Mouse (Mus musculus): ENCODE results near the gene Brix1. TPM values are rescaled to one million over a fixed set of nuclear protein-coding genes. Genes with fewer than 3 reads are reported as not detected.

Brix1 gene
- polyA plus RNA-seq, 1 experiment from 2014 or later = 92.6 TPM

DNA sequence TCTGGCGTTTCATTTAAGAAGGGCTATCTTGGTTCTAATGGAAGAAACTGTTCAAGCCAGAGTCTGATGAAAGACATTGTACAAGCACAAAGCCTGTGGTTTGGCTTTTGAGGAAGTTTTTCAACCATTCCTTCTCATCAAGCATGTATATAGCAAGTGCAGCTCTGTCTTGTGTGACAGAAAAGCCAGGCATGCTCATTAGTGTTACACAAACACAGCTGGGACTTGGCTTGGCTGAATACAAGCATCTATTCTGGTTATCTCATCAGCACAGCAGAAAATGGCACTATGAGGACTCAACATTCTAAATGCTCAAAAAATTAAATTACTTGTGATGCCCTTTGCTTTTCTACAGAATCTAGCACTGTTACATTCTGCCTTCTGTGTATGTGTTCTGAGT is 48.9 kb downstream of the Brix1 start:
- Histone ChIP-seq H3K36me3 (ENCODE audit: control insufficient read depth, insufficient read depth, low read length) (no peaks in the 10 kb centered on the region), H3K4me1 (ENCODE audit: control insufficient read depth, insufficient read depth, low read length) (no peaks in the 10 kb centered on the region), H3K4me2 (no peak overlapping the region), H3K9me3 (replicated peaks; ENCODE audit: control insufficient read depth, low read length) (peaks cover 2% of the 10 kb centered on the region; the same call in 1 of the 2 replicates), H3K27me3 (ENCODE audit: control insufficient read depth, insufficient read depth, low read length) (no peaks in the 10 kb centered on the region), H3K4me3 (ENCODE audit: low read depth, low read length) (no peak overlapping the region), H3K27ac (ENCODE audit: low read depth, low read length) (no peak overlapping the region), H3K9ac (ENCODE audit: low read depth, low read length) (no peak overlapping the region)
- WGBS (ENCODE audit: insufficient replicate concordance) = 78% methylated on average over 1 of the region's 1 CpGs
- no peak for ATAC-seq (replicated peaks; ENCODE audit: insufficient number of reproducible peaks, low FRiP score, low TSS enrichment)

GRCm38 (mm10) chr15:10426545-10427266 is 59.0 kb downstream of the Brix1 start:
- WGBS (ENCODE audit: insufficient replicate concordance) = 86% methylated on average over 13 of the region's 13 CpGs

DNA sequence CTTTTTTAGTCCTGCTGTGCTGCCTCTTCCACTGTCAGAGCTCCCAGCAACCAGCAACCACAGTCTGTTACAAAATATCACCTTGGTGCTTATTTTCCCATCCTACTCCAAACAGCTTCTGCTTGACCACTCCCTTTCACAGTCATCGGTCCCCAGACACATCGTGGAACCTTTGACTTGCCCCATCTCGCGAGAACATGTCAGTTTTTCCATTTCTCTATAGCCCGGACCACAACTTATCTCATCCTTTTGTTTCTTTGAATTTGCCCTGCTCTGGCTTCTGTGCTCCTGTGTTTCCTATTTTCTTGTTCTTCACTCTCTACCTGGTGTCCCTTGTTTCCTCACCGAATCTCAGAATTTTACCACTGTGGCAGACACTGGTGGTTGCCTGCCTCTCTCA is 59.6 kb downstream of the Brix1 start:
- no peaks in the 10 kb centered on the region for H3K4me1 ChIP-seq (ENCODE audit: control insufficient read depth, insufficient read depth, low read length)
- H3K36me3 ChIP-seq (ENCODE audit: control insufficient read depth, insufficient read depth, low read length) = no peaks in the 10 kb centered on the region
- H3K4me2 ChIP-seq = no peak overlapping the region
- ATAC-seq (replicated peaks; ENCODE audit: insufficient number of reproducible peaks, low FRiP score, low TSS enrichment) = no peak
- H3K4me3 ChIP-seq (ENCODE audit: low read depth, low read length) = no peak overlapping the region
- no peak overlapping the region for H3K27ac ChIP-seq (ENCODE audit: low read depth, low read length)
- WGBS (ENCODE audit: insufficient replicate concordance) = 71% methylated on average over 6 of the region's 6 CpGs
- no peak overlapping the region for H3K9ac ChIP-seq (ENCODE audit: low read depth, low read length)
- no peaks in the 10 kb centered on the region for H3K27me3 ChIP-seq (ENCODE audit: control insufficient read depth, insufficient read depth, low read length)
- H3K9me3 ChIP-seq (replicated peaks; ENCODE audit: control insufficient read depth, low read length) = no peaks in the 10 kb centered on the region

More at GRCm38 (mm10) chr15:10426545-10427266, 59.0 kb downstream of the Brix1 start:
- H3K9ac ChIP-seq (ENCODE audit: low read depth, low read length) = no peak overlapping the region
- no peaks in the 10 kb centered on the region for H3K27me3 ChIP-seq (ENCODE audit: control insufficient read depth, insufficient read depth, low read length)
- no peak overlapping the region for H3K4me2 ChIP-seq
- no peak for ATAC-seq (replicated peaks; ENCODE audit: insufficient number of reproducible peaks, low FRiP score, low TSS enrichment)
- H3K9me3 ChIP-seq (replicated peaks; ENCODE audit: control insufficient read depth, low read length) = no peaks in the 10 kb centered on the region
- H3K36me3 ChIP-seq (ENCODE audit: control insufficient read depth, insufficient read depth, low read length) = no peaks in the 10 kb centered on the region
- no peak overlapping the region for H3K27ac ChIP-seq (ENCODE audit: low read depth, low read length)
- no peaks in the 10 kb centered on the region for H3K4me1 ChIP-seq (ENCODE audit: control insufficient read depth, insufficient read depth, low read length)
- H3K4me3 ChIP-seq (ENCODE audit: low read depth, low read length) = no peak overlapping the region

Other genes starting within 250 kb of the Brix1 start
- not detected in 2 replicates for gene Gm21973, start 160.6 kb downstream of the Brix1 start, polyA plus RNA-seq (2014; fragmentation: Nextera tagmentation; extraction: Ambion mirVana)
- gene Agxt2, start 127.4 kb downstream of the Brix1 start, polyA plus RNA-seq (2014; fragmentation: Nextera tagmentation; extraction: Ambion mirVana) = 0.16 TPM in 1 of 2 replicates, not detected in the other
- gene Dnajc21, start 15.4 kb downstream of the Brix1 start, polyA plus RNA-seq (2014; fragmentation: Nextera tagmentation; extraction: Ambion mirVana) = 11.8 and 13.4 TPM in 2 replicates
- 19.6 and 20.1 TPM in 2 replicates for gene Rad1, start 71 bp upstream of the Brix1 start, polyA plus RNA-seq (2014; fragmentation: Nextera tagmentation; extraction: Ambion mirVana)
- gene Ttc23l, start 72.7 kb upstream of the Brix1 start, polyA plus RNA-seq (2014; fragmentation: Nextera tagmentation; extraction: Ambion mirVana) = not detected in 2 replicates
- 30.5 and 30.6 TPM in 2 replicates for gene Rai14, start 228.7 kb upstream of the Brix1 start, polyA plus RNA-seq (2014; fragmentation: Nextera tagmentation; extraction: Ambion mirVana)

Measured in heart, embryonic 11.5 days (tissue).